Mouse (Mus musculus): Measurements from ENCODE around the gene Nfatc4. TPM values are rescaled to one million over a fixed set of nuclear protein-coding genes. Genes with fewer than 3 reads are reported as not detected.

Nfatc4 gene
- not detected in 2 replicates for total RNA-seq (2017)

- ATAC-seq (replicated peaks; ENCODE audit: low read depth, poor library complexity, severe bottlenecking), result 0 out of 2 replicates have a peak, but pooled peaks have one; percentile 12
Observed at GRCm38 (mm10) chr14:55822991-55823762, at the start of gene Nfatc4. Gene Nfatc4 (plus strand): TSS chr14:55823144.

DNA sequence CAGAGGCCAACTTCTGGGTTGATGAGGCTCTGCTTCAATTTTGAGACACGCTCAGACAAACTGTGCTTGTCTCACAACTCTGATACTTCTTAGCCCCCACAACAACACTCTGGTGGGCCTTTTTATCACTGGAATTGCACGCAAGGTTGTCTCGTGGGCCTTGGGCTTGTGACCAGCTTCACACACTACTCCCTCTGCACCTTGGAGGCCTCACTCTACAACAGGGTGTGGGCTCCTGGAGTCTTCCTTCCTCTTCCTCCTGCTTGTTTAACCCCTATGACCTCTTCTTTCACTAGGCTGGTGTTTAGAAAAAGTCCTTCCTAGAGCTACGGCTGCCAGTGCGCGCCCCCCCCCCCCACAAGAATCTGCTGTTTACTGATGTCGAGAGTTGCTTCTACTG lies 46.2 kb upstream of the Nfatc4 start:
- no peak for ATAC-seq (replicated peaks; ENCODE audit: low read depth, poor library complexity, severe bottlenecking)

DNA sequence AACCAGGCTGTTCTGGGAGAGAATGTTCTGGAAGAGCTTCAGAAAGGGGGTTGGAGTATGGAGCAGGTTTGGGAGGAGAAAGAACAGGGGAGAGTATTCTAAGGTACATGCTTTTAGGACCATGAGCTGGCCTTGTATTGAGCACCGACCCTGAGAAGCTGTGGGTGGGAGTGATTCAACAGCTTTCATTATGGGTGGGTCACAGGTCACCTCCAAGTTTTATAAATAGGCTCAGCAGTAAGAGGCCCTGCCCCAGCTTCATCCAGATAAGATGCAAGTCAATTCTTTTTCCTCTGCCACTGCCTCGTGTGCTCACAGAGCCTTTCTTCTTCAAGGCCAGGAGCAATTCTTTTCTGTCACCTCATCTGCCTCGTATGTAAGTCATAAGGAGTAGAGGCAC lies 45.8 kb upstream of the Nfatc4 start:
- ATAC-seq (replicated peaks; ENCODE audit: low read depth, poor library complexity, severe bottlenecking), result no peak

- ATAC-seq (replicated peaks; ENCODE audit: low read depth, poor library complexity, severe bottlenecking), result no peak
Observed at GRCm38 (mm10) chr14:55777806-55778205, 45.1 kb upstream of the Nfatc4 start.

- no peak for ATAC-seq (replicated peaks; ENCODE audit: low read depth, poor library complexity, severe bottlenecking)
Observed at GRCm38 (mm10) chr14:55778686-55779085, 44.3 kb upstream of the Nfatc4 start.

DNA sequence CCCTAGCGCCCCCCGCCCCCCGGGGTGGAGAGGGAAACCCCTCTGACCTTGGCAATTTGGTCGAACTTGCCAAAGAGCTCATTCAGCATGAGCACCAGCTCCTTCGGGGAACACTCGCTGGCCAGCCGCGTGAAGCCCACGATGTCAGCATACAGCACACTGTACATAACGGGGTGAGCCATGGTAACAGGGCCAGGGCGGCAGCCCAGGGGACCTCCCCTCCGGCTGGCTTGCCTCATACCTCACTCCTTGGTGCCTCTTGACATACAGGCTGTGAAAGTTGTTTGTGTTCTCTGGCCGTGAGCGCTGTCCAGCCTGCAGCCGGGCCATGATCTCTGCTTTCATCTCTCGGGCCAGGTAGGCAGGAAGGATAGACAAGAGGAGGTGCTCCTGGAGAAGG lies 43.3 kb upstream of the Nfatc4 start:
- ATAC-seq (replicated peaks; ENCODE audit: low read depth, poor library complexity, severe bottlenecking), result no peak

DNA sequence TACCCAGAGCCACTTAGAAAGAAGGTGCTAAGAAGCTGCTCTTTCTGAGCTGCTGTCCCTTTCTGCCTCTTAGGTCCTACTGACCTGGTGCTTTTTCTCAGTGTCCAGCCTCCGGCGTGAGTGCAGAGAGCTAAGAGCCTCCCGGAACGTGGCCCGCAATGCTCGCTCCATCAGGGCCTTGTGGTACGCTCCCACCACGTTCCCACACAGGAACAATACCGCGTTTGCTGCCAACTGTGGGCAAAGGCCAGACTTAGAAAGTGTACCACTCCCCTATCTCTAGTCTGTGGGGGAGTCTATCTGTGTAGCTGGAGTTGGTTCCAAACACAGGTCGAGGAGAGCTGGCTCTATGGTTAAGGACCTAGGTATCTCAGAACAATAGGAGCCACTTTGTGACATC lies 42.2 kb upstream of the Nfatc4 start:
- ATAC-seq (replicated peaks; ENCODE audit: low read depth, poor library complexity, severe bottlenecking), result no peak

DNA sequence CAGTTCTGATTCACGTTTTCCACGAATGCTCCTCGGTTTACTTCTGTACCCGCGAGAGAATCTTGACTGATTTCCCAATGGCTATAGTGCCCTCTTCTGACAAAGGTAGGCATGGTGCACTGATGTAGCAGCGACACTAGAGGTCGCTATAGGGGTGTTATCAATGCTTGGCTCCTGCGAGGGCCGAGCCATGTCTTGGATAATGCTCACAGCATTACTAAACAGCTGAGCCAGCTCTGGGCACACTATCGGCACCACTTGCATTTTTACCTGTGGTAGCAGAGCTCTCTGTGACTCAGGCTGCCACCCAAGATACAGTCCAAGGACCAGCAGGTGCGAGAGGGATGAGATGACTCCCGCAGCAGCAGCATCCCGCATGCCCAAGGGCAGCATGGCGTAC lies 41.6 kb upstream of the Nfatc4 start:
- ATAC-seq (replicated peaks; ENCODE audit: low read depth, poor library complexity, severe bottlenecking), result peak; percentile 90

- no peak for ATAC-seq (replicated peaks; ENCODE audit: low read depth, poor library complexity, severe bottlenecking)
Observed at GRCm38 (mm10) chr14:55782361-55782960, 40.5 kb upstream of the Nfatc4 start.

DNA sequence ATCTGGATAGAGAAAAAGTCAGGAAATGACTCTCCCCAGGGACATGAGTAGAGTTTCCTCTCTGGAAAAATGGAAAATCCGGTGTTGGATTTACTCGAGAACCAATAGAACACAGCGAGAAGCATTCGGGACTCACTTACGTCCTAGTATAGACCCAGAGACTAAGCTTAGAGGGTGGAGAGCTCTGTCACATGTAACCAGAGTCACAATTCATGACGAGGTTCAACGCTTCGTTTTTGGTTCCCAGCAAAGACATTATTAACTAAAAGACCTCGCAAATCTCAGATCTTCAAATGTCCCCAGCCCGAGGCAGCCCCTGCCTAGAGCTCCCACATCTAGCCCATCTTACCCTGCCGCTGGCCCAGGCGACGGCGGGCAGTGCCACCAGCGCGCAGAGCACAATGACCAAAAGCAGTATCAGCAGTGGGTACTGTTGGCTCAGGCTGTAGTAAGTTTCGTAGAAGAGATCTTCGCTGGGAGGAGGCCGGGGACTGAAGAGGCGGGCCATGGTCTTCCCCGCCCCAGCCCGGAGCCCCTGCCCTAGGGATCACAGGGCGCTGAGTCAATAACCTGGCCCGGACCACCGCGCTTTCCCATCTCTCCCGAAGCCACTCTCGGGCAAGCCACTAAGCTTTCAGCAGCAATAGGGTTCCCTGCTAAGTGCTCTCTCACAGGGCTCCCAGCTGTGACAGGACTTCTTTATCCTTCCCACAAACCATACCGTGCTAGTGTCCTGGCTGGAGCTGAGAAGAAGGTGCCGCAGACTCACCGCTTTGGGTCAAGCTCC lies 39.6 kb upstream of the Nfatc4 start:
- ATAC-seq (replicated peaks; ENCODE audit: low read depth, poor library complexity, severe bottlenecking), result no peak

DNA sequence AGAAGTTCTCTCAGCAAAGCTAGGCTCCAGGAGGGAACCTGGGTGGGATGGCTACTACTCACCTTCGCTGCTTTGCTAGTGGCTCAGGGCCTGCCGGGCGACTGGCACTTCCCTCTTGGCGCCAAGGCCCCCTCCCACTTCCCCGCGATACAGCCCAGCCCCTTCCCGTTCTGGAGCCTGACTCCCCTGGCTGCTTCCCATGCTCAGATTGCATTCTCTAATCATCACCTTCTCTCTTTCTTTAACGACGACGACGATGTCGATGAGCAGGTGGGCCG lies 39.0 kb upstream of the Nfatc4 start, which contains the start of gene Adcy4:
Adcy4 (minus strand) TSS at position 138 of the 278 bp plus-strand sequence.
- ATAC-seq (replicated peaks; ENCODE audit: low read depth, poor library complexity, severe bottlenecking), result no peak

DNA sequence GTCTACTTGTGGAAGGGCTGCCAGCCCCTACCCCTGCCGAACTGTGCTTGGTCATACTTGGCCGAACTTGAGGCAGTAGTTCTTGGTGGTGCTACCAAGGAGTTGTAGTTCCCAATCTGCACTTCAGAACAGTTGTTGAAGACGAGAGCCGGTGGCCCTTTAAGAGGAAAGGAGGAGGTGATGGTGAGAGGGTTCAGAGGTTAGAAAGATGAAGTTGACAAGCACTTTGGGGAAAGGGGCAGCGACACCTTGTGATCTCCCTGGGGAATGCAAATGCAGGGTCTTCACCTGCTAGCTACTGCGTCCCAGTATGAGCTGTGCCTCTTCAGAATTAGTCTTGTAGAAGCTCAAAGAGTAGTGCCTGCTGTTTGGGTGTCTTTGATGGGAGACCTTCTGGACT lies 37.7 kb upstream of the Nfatc4 start:
- no peak for ATAC-seq (replicated peaks; ENCODE audit: low read depth, poor library complexity, severe bottlenecking)

GRCm38 (mm10) chr14:55787731-55788130 lies 35.2 kb upstream of the Nfatc4 start:
- ATAC-seq (replicated peaks; ENCODE audit: low read depth, poor library complexity, severe bottlenecking), result no peak

- ATAC-seq (replicated peaks; ENCODE audit: low read depth, poor library complexity, severe bottlenecking), result peak; percentile 94
Observed at GRCm38 (mm10) chr14:55788256-55789050, 34.5 kb upstream of the Nfatc4 start, which contains the start of gene Ripk3. Gene Ripk3 (minus strand): TSS chr14:55788865.

GRCm38 (mm10) chr14:55793461-55793860 lies 29.5 kb upstream of the Nfatc4 start:
- no peak for ATAC-seq (replicated peaks; ENCODE audit: low read depth, poor library complexity, severe bottlenecking)

GRCm38 (mm10) chr14:55793946-55794345 lies 29.0 kb upstream of the Nfatc4 start:
- no peak for ATAC-seq (replicated peaks; ENCODE audit: low read depth, poor library complexity, severe bottlenecking)

- peak; percentile 32; the same call in 1 of the 2 replicates for ATAC-seq (replicated peaks; ENCODE audit: low read depth, poor library complexity, severe bottlenecking)
Observed at GRCm38 (mm10) chr14:55795380-55796163, 27.4 kb upstream of the Nfatc4 start.

- ATAC-seq (replicated peaks; ENCODE audit: low read depth, poor library complexity, severe bottlenecking), result no peak
Observed at GRCm38 (mm10) chr14:55814885-55815284, 8.1 kb upstream of the Nfatc4 start.

DNA sequence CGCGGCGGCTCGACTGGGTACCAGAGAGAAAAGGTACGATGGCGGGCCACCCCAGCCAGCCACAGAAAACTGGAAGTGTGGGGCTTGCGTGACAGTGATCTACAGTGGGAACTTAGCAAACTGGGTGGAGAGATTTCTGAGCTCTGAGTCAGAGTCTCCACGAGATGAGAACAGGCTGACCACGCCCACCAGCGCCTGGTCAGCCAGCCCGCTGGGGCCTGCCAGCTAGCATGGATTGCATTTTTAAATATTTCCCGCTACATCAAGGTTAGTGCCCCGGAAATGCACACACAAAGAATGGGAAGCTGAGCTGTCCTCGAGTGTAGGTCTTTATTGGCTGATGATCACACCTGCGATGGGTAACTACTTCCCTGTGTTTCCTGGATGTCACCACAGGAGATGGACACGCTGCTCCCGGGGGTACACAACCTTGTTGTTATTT lies 7.6 kb upstream of the Nfatc4 start:
- peak; percentile 18; the same call in 1 of the 2 replicates for ATAC-seq (replicated peaks; ENCODE audit: low read depth, poor library complexity, severe bottlenecking)
